Mouse (Mus musculus): ENCODE results near the gene Gm29644. TPM values are rescaled to one million over a fixed set of nuclear protein-coding genes. Genes with fewer than 3 reads are reported as not detected.

The Gm29644 gene
- not detected for total RNA-seq (2023)

DNA sequence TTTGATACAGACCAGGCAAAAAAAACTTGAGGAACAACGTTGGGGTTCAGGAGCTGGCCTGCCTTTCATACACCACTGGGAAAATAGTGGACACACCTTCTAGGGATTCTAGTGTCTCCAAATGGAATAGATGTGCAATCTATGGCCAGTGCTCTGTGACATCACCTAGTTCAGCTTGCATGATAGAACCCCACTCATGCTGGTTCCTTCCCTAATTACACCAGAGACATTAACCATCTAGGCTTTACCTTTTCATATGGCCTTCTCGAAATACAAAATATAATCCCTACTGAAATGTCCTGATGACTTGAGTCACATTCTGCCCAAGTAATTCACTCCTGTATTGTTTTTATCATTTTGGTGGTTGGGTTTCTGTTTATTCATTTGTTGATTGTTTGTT, at the start of gene Gm29644, which contains the start of gene Gm29423:
TSS of gene Gm29644 (minus strand) at position 157 of the 400 bp plus-strand sequence.
TSS of gene Gm29423 (minus strand) at position 101 of the 400 bp plus-strand sequence.

DNA sequence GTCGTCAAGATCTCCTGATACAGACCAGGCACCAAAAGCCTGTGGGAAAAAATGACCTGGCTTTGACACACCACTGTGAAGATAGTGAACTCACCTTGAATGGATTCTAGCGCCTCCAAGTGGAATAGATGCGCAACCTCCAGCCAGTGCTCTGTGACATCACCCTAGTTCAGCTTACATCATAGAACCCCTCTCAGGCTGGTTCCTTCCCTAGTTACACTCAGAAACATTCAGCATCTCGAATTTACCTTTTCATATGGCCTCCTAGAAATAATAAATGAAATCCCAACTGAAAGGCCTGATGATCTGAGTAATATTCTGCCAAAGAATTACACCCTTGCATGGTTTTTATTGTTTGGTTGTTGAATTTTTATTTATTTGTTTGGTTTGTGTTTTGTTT, 29.6 kb downstream of the Gm29644 start, which contains the start of gene Gm21118:
TSS of gene Gm21118 (minus strand) at position 101 of the 400 bp plus-strand sequence.

Other genes with a start within 250 kb of the Gm29644 start
- gene Gm21118, start 29.7 kb downstream of the Gm29644 start, total RNA-seq (2023), result not detected
- not detected for gene Gm29423, start 56 bp downstream of the Gm29644 start, total RNA-seq (2023)
- not detected for gene Gm20888, start 138.5 kb upstream of the Gm29644 start, total RNA-seq (2023)